9 mouse cellular contexts compared by ENCODE assay signal in the genomic region with DNA sequence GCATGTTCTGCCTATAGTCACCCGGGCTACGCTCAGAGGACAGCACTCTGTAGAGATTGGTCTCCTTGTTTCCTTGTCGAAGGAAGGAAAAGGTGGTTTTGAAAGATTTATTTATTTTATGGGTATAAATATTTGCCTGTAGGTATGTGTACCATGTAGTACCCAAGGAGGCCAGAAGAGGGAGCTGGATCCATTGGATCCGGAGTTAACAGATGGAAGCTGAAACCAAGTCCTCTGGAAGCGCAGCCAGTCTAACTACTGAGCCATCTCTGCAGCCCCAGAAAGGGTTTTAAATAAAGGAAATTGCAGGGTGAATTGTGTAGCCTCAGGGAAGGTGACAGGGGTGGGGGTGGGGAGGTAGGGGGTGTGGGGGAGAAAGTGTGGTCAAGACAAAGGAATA. TPM values are rescaled to one million over a fixed set of nuclear protein-coding genes. Genes with fewer than 3 reads are reported as not detected.
DNase-seq lines count a peak whose midpoint lies in the region; ATAC-seq and TF ChIP-seq lines count a peak whose summit lies in the region.
"Had no signal": no experiment of that assay in that cellular context is flagged by ENCODE, and none has a peak within 500 bp of the region (broad histone marks: within the 10 kb centered on the region; RNA-seq: fewer than 3 reads in every experiment).

No protein-coding gene starts in this region.

- H3K27me3 ChIP-seq in kidney, adult 2 months (replicated peaks; ENCODE audit: control insufficient read depth, insufficient read depth, low read length) = no peaks in the 10 kb centered on the region
- no peaks in the 10 kb centered on the region for H3K27me3 ChIP-seq in kidney, embryonic 16.5 days (ENCODE audit: insufficient read depth, low read length)
- no peaks in the 10 kb centered on the region for H3K27me3 ChIP-seq in E14TG2a.4 (ENCODE audit: insufficient read depth, low read length)
- no peaks in the 10 kb centered on the region for H3K27me3 ChIP-seq in limb, embryonic 10.5 days (ENCODE audit: low read depth, poor library complexity, severe bottlenecking)
- no peaks in the 10 kb centered on the region for H3K27me3 ChIP-seq in intestine, embryonic 16.5 days (replicated peaks; ENCODE audit: control insufficient read depth, insufficient read depth, low read length)
- H3K27me3 ChIP-seq: liver, embryonic 15.5 days had no signal

- no peak overlapping the region for H3K27ac ChIP-seq in kidney, adult 2 months (ENCODE audit: insufficient read depth, low read depth, low read length)
- no peak overlapping the region for H3K27ac ChIP-seq in kidney, embryonic 16.5 days (ENCODE audit: low read length)
- H3K27ac ChIP-seq in limb, embryonic 10.5 days = no peak overlapping the region
- H3K27ac ChIP-seq in intestine, embryonic 16.5 days (ENCODE audit: low read length) = no peak overlapping the region
- H3K27ac ChIP-seq: liver, embryonic 15.5 days had no signal

- DNase-seq in kidney, adult 2 months = peak; percentile 41
- DNase-seq in 416B (ENCODE audit: low read depth) = peak; percentile 70
- DNase-seq in limb, embryonic 10.5 days (ENCODE audit: low spot score) = peak; percentile 59
- DNase-seq in urinary bladder, postnatal 36 days (ENCODE audit: low spot score in 2 of 2) = no peak
- no peak for DNase-seq in right cerebral cortex, postnatal 36 days (ENCODE audit: low spot score in 2 of 2)

- no peaks in the 10 kb centered on the region for H3K4me1 ChIP-seq in kidney, adult 2 months (ENCODE audit: control insufficient read depth, insufficient read depth, low read length)
- H3K4me1 ChIP-seq in kidney, embryonic 16.5 days (ENCODE audit: insufficient read depth, low read length) = no peaks in the 10 kb centered on the region; the same call in 1 of the 2 replicates
- peaks cover 41% of the 10 kb centered on the region for H3K4me1 ChIP-seq in E14TG2a.4 (replicated peaks; ENCODE audit: low read depth, low read length)
- H3K4me1 ChIP-seq in limb, embryonic 10.5 days = peaks cover 31% of the 10 kb centered on the region
- 0 out of 2 replicates have a peak, but pooled peaks cover 4% of the 10 kb centered on the region for H3K4me1 ChIP-seq in intestine, embryonic 16.5 days (ENCODE audit: control insufficient read depth, insufficient read depth, low read length)

- no peak for TF ChIP-seq POLR2A in kidney, adult 2 months (IDR thresholded peaks at IDR 0.05; ENCODE audit: low read depth, low read length)

- no peak overlapping the region for H3K4me2 ChIP-seq in kidney, embryonic 16.5 days (replicated peaks; ENCODE audit: low read depth, low read length)
- H3K4me2 ChIP-seq in intestine, embryonic 16.5 days (ENCODE audit: low read depth, low read length) = no peak overlapping the region
- H3K4me2 ChIP-seq: liver, embryonic 15.5 days had no signal

- no peak for ATAC-seq in kidney, embryonic 16.5 days (ENCODE audit: low FRiP score, low TSS enrichment)
- ATAC-seq in intestine, embryonic 16.5 days = no peak

- no peak overlapping the region for H3K4me3 ChIP-seq in kidney, adult 2 months (ENCODE audit: insufficient read depth, low read depth, low read length)
- H3K4me3 ChIP-seq in kidney, embryonic 16.5 days (ENCODE audit: low read length) = no peak overlapping the region
- H3K4me3 ChIP-seq in E14TG2a.4 (replicated peaks; ENCODE audit: low read length) = no peak overlapping the region
- H3K4me3 ChIP-seq in limb, embryonic 10.5 days = no peak overlapping the region
- no peak overlapping the region for H3K4me3 ChIP-seq in intestine, embryonic 16.5 days (ENCODE audit: low read length)
- H3K4me3 ChIP-seq: liver, embryonic 15.5 days had no signal

- 0 out of 2 replicates have a peak, but pooled peaks have one; percentile 15 for TF ChIP-seq CTCF in kidney, adult 2 months (conservative IDR thresholded peaks at IDR 0.05; ENCODE audit: insufficient read depth, insufficient read length, low read depth, low read length)
- TF ChIP-seq CTCF in E14TG2a.4 (conservative IDR thresholded peaks at IDR 0.05; ENCODE audit: low read length) = peak; percentile 94

- WGBS in kidney, adult 2 months = 67% methylated on average over 5 of the region's 5 CpGs
- 57% methylated on average over 5 of the region's 5 CpGs for WGBS in kidney, embryonic 16.5 days
- WGBS in limb, embryonic 10.5 days = 50% methylated on average over 5 of the region's 5 CpGs
- 55% methylated on average over 5 of the region's 5 CpGs for WGBS in intestine, embryonic 16.5 days

- H3K9me3 ChIP-seq in kidney, embryonic 16.5 days (ENCODE audit: low read length) = no peaks in the 10 kb centered on the region
- H3K9me3 ChIP-seq in E14TG2a.4 (ENCODE audit: low read length) = no peaks in the 10 kb centered on the region
- no peaks in the 10 kb centered on the region for H3K9me3 ChIP-seq in limb, embryonic 10.5 days (replicated peaks)
- H3K9me3 ChIP-seq in intestine, embryonic 16.5 days (ENCODE audit: control insufficient read depth, low read length) = no peaks in the 10 kb centered on the region
- H3K9me3 ChIP-seq: liver, embryonic 15.5 days had no signal

- no peaks in the 10 kb centered on the region for H3K36me3 ChIP-seq in kidney, adult 2 months (ENCODE audit: control insufficient read depth, insufficient read depth, low read length)
- no peaks in the 10 kb centered on the region for H3K36me3 ChIP-seq in kidney, embryonic 16.5 days (ENCODE audit: insufficient read depth, low read length)
- no peaks in the 10 kb centered on the region for H3K36me3 ChIP-seq in E14TG2a.4 (ENCODE audit: insufficient read depth, low read length)
- H3K36me3 ChIP-seq in limb, embryonic 10.5 days = no peaks in the 10 kb centered on the region
- no peaks in the 10 kb centered on the region for H3K36me3 ChIP-seq in intestine, embryonic 16.5 days (ENCODE audit: control insufficient read depth, insufficient read depth, low read length)
- H3K36me3 ChIP-seq: liver, embryonic 15.5 days had no signal

- no peak overlapping the region for H3K9ac ChIP-seq in kidney, embryonic 16.5 days (replicated peaks; ENCODE audit: low read length)
- no peak overlapping the region for H3K9ac ChIP-seq in intestine, embryonic 16.5 days (ENCODE audit: low read depth, low read length)
- H3K9ac ChIP-seq: liver, embryonic 15.5 days had no signal

RNA-seq across cellular contexts. Expression of gene Ldlrap1, which starts 16.9 kb away (rescaled TPM):
- 21.8 and 22.0 TPM in 2 replicates for polyA plus RNA-seq in kidney, adult 2 months (2012; rRNA removed)
- 21.7 and 23.1 TPM in 2 replicates for polyA plus RNA-seq in kidney, embryonic 16.5 days (2015; fragmentation: Nextera tagmentation; extraction: Ambion mirVana)
- polyA plus RNA-seq in limb, embryonic 10.5 days (2016; fragmentation: Nextera tagmentation; extraction: Ambion mirVana) = 14.4 and 20.4 TPM in 2 replicates
- polyA plus RNA-seq in intestine, embryonic 16.5 days (2015; fragmentation: Nextera tagmentation; extraction: Ambion mirVana) = 19.0 and 19.6 TPM in 2 replicates

Comparison
In these comparisons a context has a peak if more than half of its experiments do, and no peak if none do; other contexts are left out.
1. DNase-seq: peak in kidney, adult 2 months (single experiment), 416B (single experiment) and limb, embryonic 10.5 days (single experiment); none in urinary bladder, postnatal 36 days (0 of 2) and right cerebral cortex, postnatal 36 days (0 of 2).